Mouse (Mus musculus) embryonic facial prominence, embryonic 11.5 days (tissue): Measurements from ENCODE around the gene Rnf144b. TPM values are rescaled to one million over a fixed set of nuclear protein-coding genes. Genes with fewer than 3 reads are reported as not detected.

Source experiments
- ATAC-seq: fragments of 200-750 bp; cut with Nextera tagmentation; replicated peaks from 2 replicates; pipeline ENCODE4 v1.8.0; 2017; ENCODE audit warnings: low read depth; ENCODE audit not compliant: insufficient number of reproducible peaks, low FRiP score, low TSS enrichment
- DNase-seq: peaks from one replicate; pipeline ENCODE4 v3.0.0-alpha.2; 2015; ENCODE audit warnings: low spot score
- H3K27ac ChIP-seq: fragments of 300-500 bp; sonication (generic); replicated peaks from 2 replicates; pipeline ENCODE4 v1.5.1; 2014; ENCODE audit warnings: mild to moderate bottlenecking, low read depth, low read length, control low read depth
- H3K27me3 ChIP-seq: fragments of 300-500 bp; sonication (generic); 2 replicates; pipeline ENCODE4 v1.6.1; 2014; ENCODE audit warnings: mild to moderate bottlenecking, low read length, moderate library complexity, mixed read lengths; ENCODE audit not compliant: control insufficient read depth, insufficient read depth
- H3K36me3 ChIP-seq: fragments of 300-500 bp; sonication (generic); replicated peaks from 2 replicates; pipeline ENCODE4 v1.6.1; 2014; ENCODE audit warnings: low read depth, mild to moderate bottlenecking, low read length, moderate library complexity, mixed read lengths; ENCODE audit not compliant: control insufficient read depth, insufficient read depth
- H3K4me1 ChIP-seq: fragments of 300-500 bp; sonication (generic); 2 replicates; pipeline ENCODE4 v1.6.1; 2014; ENCODE audit warnings: low read length, mixed read lengths; ENCODE audit not compliant: control insufficient read depth, insufficient read depth
- H3K4me2 ChIP-seq: fragments of 300-500 bp; sonication (generic); 2 replicates; pipeline ENCODE4 v1.6.1; 2014; ENCODE audit warnings: low read depth, mild to moderate bottlenecking, control low read depth, low read length, moderate library complexity
- H3K4me3 ChIP-seq: fragments of 300-500 bp; sonication (generic); 2 replicates; pipeline ENCODE4 v1.5.1; 2014; ENCODE audit warnings: low read depth, low read length, control low read depth
- H3K9ac ChIP-seq: fragments of 300-500 bp; sonication (generic); replicated peaks from 2 replicates; pipeline ENCODE4 v1.6.1; 2014; ENCODE audit warnings: mild to moderate bottlenecking, control low read depth, low read length
- H3K9me3 ChIP-seq: fragments of 300-500 bp; sonication (generic); replicated peaks from 2 replicates; pipeline ENCODE4 v1.6.1; 2016; ENCODE audit warnings: mild to moderate bottlenecking, low read length, inconsistent platforms, mixed read lengths; ENCODE audit not compliant: control insufficient read depth
- WGBS: fragments of 180-500 bp; shearing (Covaris S2); extraction: QIAGEN DNeasy Blood & Tissue Kit; methylation state at CpG from one replicate; pipeline ENCODE4 v1.1.7; 2014; 5-methylcytosine and 5-hydroxymethylcytosine counted together
- polyA plus RNA-seq: library from polyadenylated mRNA; unstranded; fragments of >200 nt; fragmentation: Nextera tagmentation; extraction: Ambion mirVana; gene quantifications from 2 replicates; pipeline ENCODE4 v1.2.1, GENCODE M21; 2014

Rnf144b gene
- polyA plus RNA-seq = 1.5 and 1.7 TPM in 2 replicates

- peak within 1 kb of the TSS; percentile 98 for H3K4me2 ChIP-seq
- H3K27ac ChIP-seq = no peak within 1 kb of the TSS
- DNase-seq (peak; percentile 66), ATAC-seq (peak; percentile 59; the same call in 1 of the 2 replicates)
- no peaks in the 10 kb centered on the region for H3K4me1 ChIP-seq
- peak within 1 kb of the TSS; percentile 47 for H3K4me3 ChIP-seq
- no peaks in the 10 kb centered on the region for H3K9me3 ChIP-seq
- no peaks in the 10 kb centered on the region for H3K36me3 ChIP-seq
- peak within 1 kb of the TSS; percentile 49 for H3K9ac ChIP-seq
- peaks cover 4% of the 10 kb centered on the region; the same call in 1 of the 2 replicates for H3K27me3 ChIP-seq
- 2% methylated on average over 55 of the region's 55 CpGs for WGBS
Observed at GRCm38 (mm10) chr13:47122537-47123430, at the start of gene Rnf144b. TSS of gene Rnf144b (plus strand) at chr13:47122656.

- ATAC-seq = no peak
- 87% methylated on average over 5 of the region's 5 CpGs for whole genome bisulfite sequencing
Observed at GRCm38 (mm10) chr13:47076156-47076555, 46.3 kb upstream of the Rnf144b start.

GRCm38 (mm10) chr13:47077367-47077766 is 45.1 kb upstream of the Rnf144b start:
- Histone ChIP-seq H3K27me3 (no peaks in the 10 kb centered on the region), H3K27ac (no peak overlapping the region), H3K9me3 (no peaks in the 10 kb centered on the region), H3K4me3 (no peak overlapping the region), H3K4me2 (no peak overlapping the region), H3K4me1 (no peaks in the 10 kb centered on the region), H3K9ac (no peak overlapping the region), H3K36me3 (no peaks in the 10 kb centered on the region; the same call in 1 of the 2 replicates)
- ATAC-seq = no peak
- no peak for DNase-seq

More at GRCm38 (mm10) chr13:47076156-47076555, 46.3 kb upstream of the Rnf144b start:
- Histone ChIP-seq H3K9ac (no peak overlapping the region), H3K36me3 (no peaks in the 10 kb centered on the region; the same call in 1 of the 2 replicates), H3K27me3 (no peaks in the 10 kb centered on the region), H3K4me3 (no peak overlapping the region), H3K27ac (no peak overlapping the region), H3K4me2 (no peak overlapping the region), H3K4me1 (no peaks in the 10 kb centered on the region), H3K9me3 (no peaks in the 10 kb centered on the region)
- DNase-seq = no peak

- H3K27me3 ChIP-seq = no peaks in the 10 kb centered on the region
- 69% methylated on average over 5 of the region's 5 CpGs for WGBS
- no peak for ATAC-seq
- H3K27ac ChIP-seq = no peak overlapping the region
- no peak overlapping the region for H3K4me2 ChIP-seq
- DNase-seq = peak; percentile 4
- H3K4me3 ChIP-seq = no peak overlapping the region
- H3K9ac ChIP-seq = no peak overlapping the region
- no peaks in the 10 kb centered on the region; the same call in 1 of the 2 replicates for H3K36me3 ChIP-seq
- no peaks in the 10 kb centered on the region for H3K4me1 ChIP-seq
- H3K9me3 ChIP-seq = no peaks in the 10 kb centered on the region
Observed at GRCm38 (mm10) chr13:47078799-47079198, 43.7 kb upstream of the Rnf144b start.

- Histone ChIP-seq H3K36me3 (no peaks in the 10 kb centered on the region; the same call in none of the 2 replicates), H3K27ac (no peak overlapping the region), H3K4me2 (no peak overlapping the region), H3K9me3 (no peaks in the 10 kb centered on the region), H3K9ac (no peak overlapping the region), H3K27me3 (no peaks in the 10 kb centered on the region), H3K4me1 (no peaks in the 10 kb centered on the region), H3K4me3 (no peak overlapping the region)
- DNase-seq = no peak
- 85% methylated on average over 4 of the region's 4 CpGs for WGBS
- ATAC-seq = no peak
Observed at GRCm38 (mm10) chr13:47080905-47081505, 41.5 kb upstream of the Rnf144b start.

GRCm38 (mm10) chr13:47088433-47088832 is 34.0 kb upstream of the Rnf144b start:
- H3K27ac ChIP-seq = no peak overlapping the region
- ATAC-seq = no peak
- H3K9me3 ChIP-seq = no peaks in the 10 kb centered on the region
- H3K36me3 ChIP-seq = peaks cover 5% of the 10 kb centered on the region
- H3K4me3 ChIP-seq = no peak overlapping the region
- no peak overlapping the region for H3K4me2 ChIP-seq
- H3K9ac ChIP-seq = no peak overlapping the region
- H3K4me1 ChIP-seq = no peaks in the 10 kb centered on the region
- no peaks in the 10 kb centered on the region for H3K27me3 ChIP-seq
- no peak for DNase-seq
- 100% methylated on average over 1 of the region's 1 CpGs for WGBS

GRCm38 (mm10) chr13:47089271-47089670 is 33.2 kb upstream of the Rnf144b start:
- no peak for ATAC-seq
- H3K27me3 ChIP-seq = no peaks in the 10 kb centered on the region
- WGBS = 91% methylated on average over 2 of the region's 2 CpGs
- H3K27ac ChIP-seq = no peak overlapping the region
- H3K4me3 ChIP-seq = no peak overlapping the region
- H3K4me2 ChIP-seq = no peak overlapping the region
- H3K4me1 ChIP-seq = no peaks in the 10 kb centered on the region
- no peak overlapping the region for H3K9ac ChIP-seq
- DNase-seq = no peak
- peaks cover 8% of the 10 kb centered on the region for H3K36me3 ChIP-seq
- H3K9me3 ChIP-seq = no peaks in the 10 kb centered on the region

- Histone ChIP-seq H3K9ac (no peak overlapping the region), H3K27ac (no peak overlapping the region), H3K4me1 (no peaks in the 10 kb centered on the region), H3K4me2 (no peak overlapping the region), H3K36me3 (peaks cover 13% of the 10 kb centered on the region), H3K4me3 (no peak overlapping the region), H3K9me3 (no peaks in the 10 kb centered on the region), H3K27me3 (no peaks in the 10 kb centered on the region)
- 98% methylated on average over 2 of the region's 2 CpGs for WGBS
- ATAC-seq (no peak), DNase-seq (no peak)
Observed at GRCm38 (mm10) chr13:47093791-47094190, 28.7 kb upstream of the Rnf144b start.
